Mouse (Mus musculus): ENCODE results near the gene Gatad1. TPM values are rescaled to one million over a fixed set of nuclear protein-coding genes. Genes with fewer than 3 reads are reported as not detected.

Gatad1 gene
- polyA plus RNA-seq (2014; fragmentation: Nextera tagmentation; extraction: Ambion mirVana), result 66.9 and 72.5 TPM in 2 replicates

DNA sequence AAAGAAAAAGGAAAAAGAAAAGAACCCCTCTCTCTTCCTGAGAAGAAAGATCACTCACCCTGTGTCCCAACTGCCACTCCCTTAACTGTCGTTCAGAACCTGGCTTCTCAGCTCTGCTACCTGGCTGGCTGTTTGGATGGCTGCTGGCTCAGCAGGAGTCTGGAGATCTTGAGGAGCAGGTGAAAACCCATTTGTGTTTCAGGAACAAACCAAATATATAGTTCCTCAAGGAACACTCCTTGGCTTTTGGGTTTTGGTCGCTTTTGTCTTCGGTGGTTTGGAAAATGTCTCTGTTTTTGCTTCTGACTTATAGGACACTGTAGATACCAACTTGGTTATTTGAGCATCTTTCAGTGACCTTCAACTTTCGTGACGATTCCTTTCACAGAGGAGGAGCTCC, at the start of gene Gatad1:
Gene Gatad1, minus strand, starts transcription at position 101 of the 400 bp plus-strand sequence.
- no peak within 1 kb of the TSS for H3K4me3 ChIP-seq (replicated peaks; ENCODE audit: low read depth, low read length)
- DNase-seq, result no peak

GRCm38 (mm10) chr5:3702180-3702579, 45.2 kb upstream of the Gatad1 start:
- no peak overlapping the region for H3K4me2 ChIP-seq (ENCODE audit: low read length)
- no peak overlapping the region for H3K4me3 ChIP-seq (replicated peaks; ENCODE audit: low read depth, low read length)
- WGBS, result 84% methylated on average over 4 of the region's 4 CpGs
- ATAC-seq (ENCODE audit: low FRiP score, low TSS enrichment) (no peak), DNase-seq (no peak)
- H3K36me3 ChIP-seq (ENCODE audit: control insufficient read depth, insufficient read depth, low read length), result peaks cover 47% of the 10 kb centered on the region
- H3K4me1 ChIP-seq (ENCODE audit: control insufficient read depth, insufficient read depth, low read length), result no peaks in the 10 kb centered on the region
- no peaks in the 10 kb centered on the region for H3K27me3 ChIP-seq (ENCODE audit: control insufficient read depth, insufficient read depth, low read length)
- H3K27ac ChIP-seq (replicated peaks; ENCODE audit: low read depth, low read length), result no peak overlapping the region
- no peak overlapping the region for H3K9ac ChIP-seq (replicated peaks; ENCODE audit: low read length)
- no peaks in the 10 kb centered on the region for H3K9me3 ChIP-seq (ENCODE audit: control insufficient read depth, low read length)

More for the DNA sequence above, at the start of gene Gatad1:
- ATAC-seq (ENCODE audit: low FRiP score, low TSS enrichment), result no peak
- 78% methylated on average over 5 of the region's 5 CpGs for WGBS
- H3K4me1 ChIP-seq (ENCODE audit: control insufficient read depth, insufficient read depth, low read length), result no peaks in the 10 kb centered on the region
- no peak within 1 kb of the TSS for H3K9ac ChIP-seq (replicated peaks; ENCODE audit: low read length)
- no peaks in the 10 kb centered on the region for H3K36me3 ChIP-seq (ENCODE audit: control insufficient read depth, insufficient read depth, low read length)
- H3K9me3 ChIP-seq (ENCODE audit: control insufficient read depth, low read length), result no peaks in the 10 kb centered on the region
- no peaks in the 10 kb centered on the region for H3K27me3 ChIP-seq (ENCODE audit: control insufficient read depth, insufficient read depth, low read length)
- no peak within 1 kb of the TSS for H3K4me2 ChIP-seq (ENCODE audit: low read length)
- H3K27ac ChIP-seq (replicated peaks; ENCODE audit: low read depth, low read length), result no peak within 1 kb of the TSS

DNA sequence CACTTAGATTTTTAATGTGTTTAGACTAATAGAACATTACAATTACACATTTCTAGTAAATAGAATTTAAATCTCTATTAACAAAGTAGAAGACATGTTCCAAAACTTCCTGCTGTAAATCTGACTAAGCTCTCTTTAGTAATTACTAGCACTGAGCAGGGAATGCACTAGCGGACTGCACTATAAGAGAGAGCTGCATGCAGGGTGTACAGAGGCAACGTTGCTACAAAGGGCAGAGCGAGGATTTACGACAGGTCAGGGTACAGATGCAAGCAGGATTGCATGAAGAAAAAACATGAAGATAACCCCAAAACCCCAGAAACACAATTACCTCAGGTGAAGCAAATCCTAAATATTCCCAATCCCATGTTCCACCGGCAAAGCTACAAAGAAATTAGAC, 43.0 kb upstream of the Gatad1 start:
- Histone ChIP-seq H3K4me1 (ENCODE audit: control insufficient read depth, insufficient read depth, low read length) (no peaks in the 10 kb centered on the region), H3K4me3 (replicated peaks; ENCODE audit: low read depth, low read length) (no peak overlapping the region), H3K4me2 (ENCODE audit: low read length) (no peak overlapping the region), H3K9ac (replicated peaks; ENCODE audit: low read length) (no peak overlapping the region), H3K27me3 (ENCODE audit: control insufficient read depth, insufficient read depth, low read length) (no peaks in the 10 kb centered on the region), H3K9me3 (ENCODE audit: control insufficient read depth, low read length) (no peaks in the 10 kb centered on the region), H3K27ac (replicated peaks; ENCODE audit: low read depth, low read length) (no peak overlapping the region), H3K36me3 (ENCODE audit: control insufficient read depth, insufficient read depth, low read length) (peaks cover 52% of the 10 kb centered on the region)
- no peak for ATAC-seq (ENCODE audit: low FRiP score, low TSS enrichment)
- no peak for DNase-seq
- 98% methylated on average over 5 of the region's 5 CpGs for WGBS

DNA sequence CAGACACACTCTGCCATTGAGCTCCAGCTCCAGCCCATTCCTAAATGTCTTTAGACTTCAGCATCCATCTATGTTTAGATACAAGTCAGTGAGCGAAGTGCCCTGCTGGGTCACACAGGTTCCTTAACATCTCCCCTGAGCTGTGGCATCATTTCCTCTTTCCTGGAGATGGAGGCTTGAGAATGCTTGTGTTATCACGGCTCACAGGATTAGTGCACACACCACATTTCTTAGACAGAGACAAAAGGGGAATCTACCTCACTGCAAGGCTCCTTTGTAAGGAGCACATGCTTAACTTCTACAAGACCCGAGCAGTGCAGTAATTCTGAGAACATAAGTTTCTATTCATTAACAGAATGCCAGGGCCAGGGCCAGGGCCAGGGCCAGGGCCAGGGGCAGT, 39.0 kb upstream of the Gatad1 start:
- WGBS, result 74% methylated on average over 3 of the region's 3 CpGs
- H3K27ac ChIP-seq (replicated peaks; ENCODE audit: low read depth, low read length), result no peak overlapping the region
- peaks cover 68% of the 10 kb centered on the region for H3K36me3 ChIP-seq (ENCODE audit: control insufficient read depth, insufficient read depth, low read length)

DNA sequence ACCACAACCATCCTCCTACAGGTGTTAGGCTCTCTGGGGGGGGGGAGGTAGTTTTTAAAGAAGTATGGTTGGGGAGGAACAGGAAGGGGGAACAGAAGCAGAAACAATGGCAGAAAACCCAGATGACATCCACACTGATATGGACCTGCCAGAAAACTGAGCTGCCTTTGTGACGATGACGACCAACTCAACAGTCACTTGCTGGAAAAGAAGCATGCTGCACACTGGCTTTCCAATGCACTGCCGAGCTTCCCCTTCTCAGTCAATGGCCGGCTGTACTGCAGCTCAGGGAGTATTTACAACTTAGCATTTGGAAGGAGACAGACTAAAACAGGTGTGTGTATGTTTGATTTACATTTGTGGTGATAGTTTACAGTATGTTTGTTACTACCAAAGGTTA, 38.2 kb upstream of the Gatad1 start:
- Histone ChIP-seq H3K4me1 (ENCODE audit: control insufficient read depth, insufficient read depth, low read length) (no peaks in the 10 kb centered on the region), H3K4me3 (replicated peaks; ENCODE audit: low read depth, low read length) (no peak overlapping the region), H3K4me2 (ENCODE audit: low read length) (no peak overlapping the region), H3K27ac (replicated peaks; ENCODE audit: low read depth, low read length) (no peak overlapping the region), H3K27me3 (ENCODE audit: control insufficient read depth, insufficient read depth, low read length) (no peaks in the 10 kb centered on the region), H3K9me3 (ENCODE audit: control insufficient read depth, low read length) (no peaks in the 10 kb centered on the region), H3K9ac (replicated peaks; ENCODE audit: low read length) (no peak overlapping the region), H3K36me3 (ENCODE audit: control insufficient read depth, insufficient read depth, low read length) (peaks cover 63% of the 10 kb centered on the region)
- WGBS, result 90% methylated on average over 4 of the region's 4 CpGs
- ATAC-seq (ENCODE audit: low FRiP score, low TSS enrichment), result no peak
- no peak for DNase-seq

More for the DNA sequence above, 39.0 kb upstream of the Gatad1 start:
- DNase-seq (no peak), ATAC-seq (ENCODE audit: low FRiP score, low TSS enrichment) (no peak)
- Histone ChIP-seq H3K4me3 (replicated peaks; ENCODE audit: low read depth, low read length) (no peak overlapping the region), H3K9me3 (ENCODE audit: control insufficient read depth, low read length) (no peaks in the 10 kb centered on the region), H3K4me1 (ENCODE audit: control insufficient read depth, insufficient read depth, low read length) (no peaks in the 10 kb centered on the region), H3K9ac (replicated peaks; ENCODE audit: low read length) (no peak overlapping the region), H3K4me2 (ENCODE audit: low read length) (no peak overlapping the region), H3K27me3 (ENCODE audit: control insufficient read depth, insufficient read depth, low read length) (no peaks in the 10 kb centered on the region)

DNA sequence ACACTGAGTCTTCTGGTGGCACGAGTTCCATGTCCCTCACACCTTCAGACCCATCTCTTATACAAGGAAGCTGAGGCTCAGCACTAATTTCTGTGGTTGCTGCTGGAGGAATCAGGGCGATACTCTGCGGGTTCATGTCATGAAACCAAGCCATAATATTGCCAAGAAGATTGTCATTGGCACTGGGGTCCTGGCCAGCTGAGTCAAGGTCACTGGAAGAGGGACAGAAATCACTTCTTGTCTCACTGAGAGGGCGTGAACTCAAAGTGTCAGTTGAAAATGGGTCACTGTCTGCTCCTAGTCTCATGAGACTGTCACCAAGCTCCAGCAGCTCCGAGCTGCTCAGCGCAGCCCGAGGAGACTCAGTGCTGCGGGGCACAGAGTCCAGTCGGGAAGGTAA, 36.0 kb upstream of the Gatad1 start:
- Histone ChIP-seq H3K27ac (replicated peaks; ENCODE audit: low read depth, low read length) (no peak overlapping the region), H3K9ac (replicated peaks; ENCODE audit: low read length) (no peak overlapping the region), H3K4me2 (ENCODE audit: low read length) (no peak overlapping the region), H3K27me3 (ENCODE audit: control insufficient read depth, insufficient read depth, low read length) (no peaks in the 10 kb centered on the region), H3K36me3 (ENCODE audit: control insufficient read depth, insufficient read depth, low read length) (peaks cover 68% of the 10 kb centered on the region), H3K4me3 (replicated peaks; ENCODE audit: low read depth, low read length) (no peak overlapping the region), H3K9me3 (ENCODE audit: control insufficient read depth, low read length) (no peaks in the 10 kb centered on the region), H3K4me1 (ENCODE audit: control insufficient read depth, insufficient read depth, low read length) (no peaks in the 10 kb centered on the region)
- 96% methylated on average over 9 of the region's 9 CpGs for WGBS
- ATAC-seq (ENCODE audit: low FRiP score, low TSS enrichment) (no peak), DNase-seq (no peak)

- no peaks in the 10 kb centered on the region for H3K4me1 ChIP-seq (ENCODE audit: control insufficient read depth, insufficient read depth, low read length)
- H3K9me3 ChIP-seq (ENCODE audit: control insufficient read depth, low read length), result no peaks in the 10 kb centered on the region
- no peak overlapping the region for H3K27ac ChIP-seq (replicated peaks; ENCODE audit: low read depth, low read length)
- no peak for ATAC-seq (ENCODE audit: low FRiP score, low TSS enrichment)
- no peak for DNase-seq
- H3K36me3 ChIP-seq (ENCODE audit: control insufficient read depth, insufficient read depth, low read length), result peaks cover 70% of the 10 kb centered on the region
- 96% methylated on average over 3 of the region's 3 CpGs for WGBS
- no peak overlapping the region for H3K4me2 ChIP-seq (ENCODE audit: low read length)
- H3K4me3 ChIP-seq (replicated peaks; ENCODE audit: low read depth, low read length), result no peak overlapping the region
- H3K27me3 ChIP-seq (ENCODE audit: control insufficient read depth, insufficient read depth, low read length), result no peaks in the 10 kb centered on the region
- H3K9ac ChIP-seq (replicated peaks; ENCODE audit: low read length), result no peak overlapping the region
These were observed 34.3 kb upstream of the Gatad1 start for GRCm38 (mm10) chr5:3691283-3691682.

DNA sequence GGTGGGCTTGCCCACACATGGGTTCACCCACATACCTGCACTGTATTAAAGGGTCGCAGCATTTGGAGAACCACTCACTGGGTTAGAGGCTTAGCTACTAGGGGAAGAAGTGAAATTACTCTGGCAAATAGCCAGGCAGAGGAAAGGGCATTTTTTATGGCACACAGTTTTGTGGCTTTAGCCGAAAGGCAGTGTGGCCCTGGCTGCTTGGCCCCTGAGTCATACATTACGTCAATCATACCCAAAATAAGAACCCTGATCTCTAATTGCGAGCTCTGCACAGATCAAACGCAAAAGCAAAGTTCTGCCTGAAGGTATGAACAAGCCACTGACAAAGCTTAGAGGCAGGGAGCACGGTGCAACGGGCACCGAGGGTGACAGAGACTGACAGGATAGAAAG, 31.3 kb upstream of the Gatad1 start:
- Histone ChIP-seq H3K4me1 (ENCODE audit: control insufficient read depth, insufficient read depth, low read length) (no peaks in the 10 kb centered on the region), H3K27me3 (ENCODE audit: control insufficient read depth, insufficient read depth, low read length) (no peaks in the 10 kb centered on the region), H3K9me3 (ENCODE audit: control insufficient read depth, low read length) (no peaks in the 10 kb centered on the region), H3K4me2 (ENCODE audit: low read length) (no peak overlapping the region), H3K36me3 (ENCODE audit: control insufficient read depth, insufficient read depth, low read length) (peaks cover 40% of the 10 kb centered on the region), H3K27ac (replicated peaks; ENCODE audit: low read depth, low read length) (no peak overlapping the region), H3K9ac (replicated peaks; ENCODE audit: low read length) (no peak overlapping the region), H3K4me3 (replicated peaks; ENCODE audit: low read depth, low read length) (no peak overlapping the region)
- WGBS, result 96% methylated on average over 8 of the region's 8 CpGs
- ATAC-seq (ENCODE audit: low FRiP score, low TSS enrichment), result no peak
- no peak for DNase-seq

GRCm38 (mm10) chr5:3669938-3670554, 13.1 kb upstream of the Gatad1 start:
- Histone ChIP-seq H3K27me3 (ENCODE audit: control insufficient read depth, insufficient read depth, low read length) (no peaks in the 10 kb centered on the region), H3K27ac (replicated peaks; ENCODE audit: low read depth, low read length) (no peak overlapping the region), H3K4me2 (ENCODE audit: low read length) (no peak overlapping the region), H3K4me3 (replicated peaks; ENCODE audit: low read depth, low read length) (no peak overlapping the region), H3K9me3 (ENCODE audit: control insufficient read depth, low read length) (no peaks in the 10 kb centered on the region), H3K9ac (replicated peaks; ENCODE audit: low read length) (no peak overlapping the region), H3K4me1 (ENCODE audit: control insufficient read depth, insufficient read depth, low read length) (no peaks in the 10 kb centered on the region), H3K36me3 (ENCODE audit: control insufficient read depth, insufficient read depth, low read length) (no peaks in the 10 kb centered on the region)
- DNase-seq, result no peak
- ATAC-seq (ENCODE audit: low FRiP score, low TSS enrichment), result no peak
- WGBS, result 91% methylated on average over 6 of the region's 6 CpGs

Measured in midbrain, embryonic 14.5 days (tissue).